Comparison of ENCODE assay signal across 11 mouse cellular contexts in genomic region chr2:125304746-125305145, GRCm38 (mm10).
"Had no signal": no experiment of that assay in that cellular context is flagged by ENCODE, and none has a peak within 500 bp of the region (broad histone marks: within the 10 kb centered on the region; RNA-seq: fewer than 3 reads in every experiment).

No protein-coding gene starts in this region.

- H3K4me2 ChIP-seq: kidney, embryonic 15.5 days; limb, embryonic 15.5 days; liver, embryonic 12.5 days; neural tube, embryonic 13.5 days had no signal

- DNase-seq: kidney, postnatal 25 days; layer of hippocampus, postnatal 36 days; midbrain, embryonic 14.5 days; right cerebral cortex, postnatal 25 days; thymus, adult 18-20 months; thymus, postnatal 14 days had no signal

- H3K4me1 ChIP-seq: kidney, embryonic 15.5 days; limb, embryonic 15.5 days; liver, embryonic 12.5 days; neural tube, embryonic 13.5 days had no signal

- H3K27me3 ChIP-seq: kidney, embryonic 15.5 days; limb, embryonic 15.5 days; liver, embryonic 12.5 days; neural tube, embryonic 13.5 days had no signal

- H3K9me3 ChIP-seq: kidney, embryonic 15.5 days; limb, embryonic 15.5 days; liver, embryonic 12.5 days; neural tube, embryonic 13.5 days had no signal

- H3K4me3 ChIP-seq: kidney, embryonic 15.5 days; limb, embryonic 15.5 days; liver, embryonic 12.5 days; neural tube, embryonic 13.5 days had no signal

- H3K9ac ChIP-seq: kidney, embryonic 15.5 days; limb, embryonic 15.5 days; liver, embryonic 12.5 days; neural tube, embryonic 13.5 days had no signal

- H3K27ac ChIP-seq: kidney, embryonic 15.5 days; limb, embryonic 15.5 days; liver, embryonic 12.5 days; neural tube, embryonic 13.5 days; stomach, postnatal 0 days had no signal

- ATAC-seq: liver, embryonic 12.5 days had no signal
